Mouse (Mus musculus) CH12.LX (cell line): ENCODE data around the gene Prim2. TPM values are rescaled to one million over a fixed set of nuclear protein-coding genes. Genes with fewer than 3 reads are reported as not detected.

ENCODE experiments used
- DNase-seq: peaks from one replicate; pipeline ENCODE4 v3.0.0-alpha.2; 2013; ENCODE audit errors: extremely low read depth
- H3K27ac ChIP-seq: 2 replicates; pipeline ENCODE4 v1.5.1; 2012; ENCODE audit warnings: low read depth, mild to moderate bottlenecking, control low read depth, moderate library complexity; ENCODE audit not compliant: insufficient read depth
- H3K27me3 ChIP-seq: replicated peaks from 2 replicates; pipeline ENCODE3; 2012; ENCODE audit warnings: inconsistent platforms
- H3K36me3 ChIP-seq, 2 experiments: replicated peaks in 1 of 2; 2 replicates each; pipeline versions ENCODE3 to v1.6.1; 2012; ENCODE audit warnings: inconsistent platforms in 1 of 2, low read length in 1 of 2, mild to moderate bottlenecking in 1 of 2, mixed read lengths in 1 of 2, moderate library complexity in 1 of 2; ENCODE audit not compliant: control insufficient read depth in 1 of 2, insufficient read depth in 1 of 2
- H3K4me1 ChIP-seq, 2 experiments: 2 replicates each; pipeline ENCODE4 v1.6.1; 2012; ENCODE audit warnings: inconsistent platforms in 1 of 2, moderate library complexity in 1 of 2; ENCODE audit not compliant: insufficient read depth in 2 of 2, control insufficient read depth in 1 of 2
- H3K4me2 ChIP-seq: 2 replicates; pipeline ENCODE4 v1.6.1; 2012; ENCODE audit warnings: low read depth, mild to moderate bottlenecking, control low read depth; ENCODE audit not compliant: poor library complexity, insufficient read depth, severe bottlenecking
- H3K4me3 ChIP-seq, 3 experiments: fragments of 150-350 bp in 1 of 3; sonication (generic) in 1 of 3; replicated peaks in 1 of 3; 2 replicates each; pipeline versions ENCODE3 to v1.5.1; 2011 to 2012; ENCODE audit warnings: low read depth in 2 of 3, low read length in 2 of 3, mild to moderate bottlenecking in 2 of 3, moderate library complexity in 2 of 3, control low read depth in 1 of 3, improper control_type of control experiment in 1 of 3, inconsistent platforms in 1 of 3, mixed read lengths in 1 of 3; ENCODE audit not compliant: poor library complexity in 1 of 3
- H3K79me2 ChIP-seq: replicated peaks from 2 replicates; pipeline ENCODE4 v1.6.1; 2012; ENCODE audit warnings: mild to moderate bottlenecking, moderate library complexity; ENCODE audit not compliant: control insufficient read depth, poor library complexity, insufficient read depth, severe bottlenecking; ENCODE audit errors: extremely low read depth
- H3K9ac ChIP-seq: 2 replicates; pipeline ENCODE4 v1.6.1; 2012; ENCODE audit warnings: low read depth, mild to moderate bottlenecking, control low read depth, moderate library complexity; ENCODE audit not compliant: insufficient read depth
- H3K9me3 ChIP-seq: replicated peaks from 2 replicates; pipeline ENCODE3; 2012; ENCODE audit warnings: low read length, inconsistent platforms, mixed read lengths
- BHLHE40 ChIP-seq: IDR thresholded peaks from 2 replicates; pipeline ENCODE4 v1.6.1; 2011; ENCODE audit warnings: mild to moderate bottlenecking, low read depth, low read length, improper control_type of control experiment
- CHD1 ChIP-seq: IDR thresholded peaks from 2 replicates; pipeline ENCODE4 v1.6.1; 2012; ENCODE audit warnings: low read depth, low read length, improper control_type of control experiment, inconsistent platforms
- CTCF ChIP-seq, 2 experiments: IDR thresholded peaks in 1 of 2; conservative IDR thresholded peaks in 1 of 2; 2 replicates each; pipeline ENCODE4 v1.5.1; 2011 to 2012; ENCODE audit warnings: low read depth in 2 of 2, low read length in 2 of 2, improper control_type of control experiment in 1 of 2, inconsistent platforms in 1 of 2, mild to moderate bottlenecking in 1 of 2, moderate library complexity in 1 of 2
- GABPA ChIP-seq: IDR thresholded peaks from 2 replicates; pipeline ENCODE4 v1.6.1; 2012; ENCODE audit warnings: low read depth, low read length, improper control_type of control experiment, inconsistent platforms; ENCODE audit not compliant: insufficient replicate concordance
- KAT2A ChIP-seq: IDR thresholded peaks from 2 replicates; pipeline ENCODE4 v1.6.1; 2012; ENCODE audit warnings: low read length, improper control_type of control experiment, inconsistent platforms; ENCODE audit not compliant: insufficient replicate concordance
- MAFK ChIP-seq: IDR thresholded peaks from 2 replicates; pipeline ENCODE4 v1.6.1; 2011; ENCODE audit warnings: low read length, improper control_type of control experiment; ENCODE audit not compliant: insufficient replicate concordance
- MAX ChIP-seq: IDR thresholded peaks from 2 replicates; pipeline ENCODE4 v1.6.1; 2011; ENCODE audit warnings: low read length, improper control_type of control experiment
- MXI1 ChIP-seq: IDR thresholded peaks from 2 replicates; pipeline ENCODE4 v1.6.1; 2011; ENCODE audit warnings: mild to moderate bottlenecking, low read depth, low read length, improper control_type of control experiment
- MYC ChIP-seq: IDR thresholded peaks from 2 replicates; pipeline ENCODE4 v1.6.1; 2011; ENCODE audit warnings: low read depth, mild to moderate bottlenecking, improper control_type of control experiment, low read length
- NRF1 ChIP-seq: IDR thresholded peaks from 2 replicates; pipeline ENCODE4 v1.6.1; 2014; ENCODE audit warnings: low read depth, mild to moderate bottlenecking, inconsistent platforms, low read length, improper control_type of control experiment, moderate library complexity
- PAX5 ChIP-seq: IDR thresholded peaks from 2 replicates; pipeline ENCODE4 v1.6.1; 2012; ENCODE audit warnings: low read length, inconsistent platforms, mixed read lengths
- POLR2A ChIP-seq: IDR thresholded peaks from 2 replicates; pipeline ENCODE4 v1.6.1; 2011; ENCODE audit warnings: low read depth, mild to moderate bottlenecking, improper control_type of control experiment, low read length
- POLR2AphosphoS2 ChIP-seq: IDR thresholded peaks from 2 replicates; pipeline ENCODE4 v1.6.1; 2011; ENCODE audit warnings: low read depth, low read length, improper control_type of control experiment
- RAD21 ChIP-seq: IDR thresholded peaks from 2 replicates; pipeline ENCODE4 v1.6.1; 2011; ENCODE audit warnings: low read depth, mild to moderate bottlenecking, low read length, improper control_type of control experiment, moderate library complexity
- RCOR1 ChIP-seq: conservative IDR thresholded peaks from 2 replicates; pipeline ENCODE4 v1.6.1; 2012; ENCODE audit warnings: low read depth, mild to moderate bottlenecking, inconsistent platforms, low read length, improper control_type of control experiment
- SMC3 ChIP-seq: IDR thresholded peaks from 2 replicates; pipeline ENCODE4 v1.6.1; 2011; ENCODE audit warnings: low read depth, low read length, improper control_type of control experiment
- TBP ChIP-seq: conservative IDR thresholded peaks from 2 replicates; pipeline ENCODE4 v1.6.1; 2011; ENCODE audit warnings: low read depth, low read length, improper control_type of control experiment
- USF2 ChIP-seq: conservative IDR thresholded peaks from 2 replicates; pipeline ENCODE4 v1.6.1; 2011; ENCODE audit warnings: low read depth, low read length, improper control_type of control experiment
- ZKSCAN1 ChIP-seq: IDR thresholded peaks from 2 replicates; pipeline ENCODE4 v1.6.1; 2012; ENCODE audit warnings: low read depth, inconsistent platforms, low read length, improper control_type of control experiment, borderline replicate concordance
- ZMIZ1 ChIP-seq: IDR thresholded peaks from 2 replicates; pipeline ENCODE4 v1.6.1; 2012; ENCODE audit warnings: low read depth, mild to moderate bottlenecking, inconsistent platforms, low read length, improper control_type of control experiment
- dilution Hi-C: fragments of 300-500 bp; cut with MboI; formaldehyde crosslinking; loops from 2 replicates; pipeline ENCODE4 v1.14.3; 2020; ENCODE audit warnings: low sequenced_read_pairs; ENCODE audit not compliant: extremely low pct_unique_long_range_greater_than_20kb, extremely low pct_ligation_motif_present
- in situ Hi-C: fragments of 300-500 bp; cut with MboI; formaldehyde crosslinking; loops from 3 replicates; pipeline ENCODE4 v1.14.3; 2019; ENCODE audit warnings: low sequenced_read_pairs, low pct_ligation_motif_present, low pct_unique_long_range_greater_than_20kb, mixed read lengths
- polyA plus RNA-seq: library from polyadenylated mRNA; unstranded; fragments of >175 nt; gene quantifications from 2 replicates; pipeline ENCODE4 v1.2.1, GENCODE M21; 2012; ENCODE audit warnings: low read depth; ENCODE audit not compliant: insufficient read length
- total RNA-seq, 2 experiments: library from RNA; depleted of rRNA; stranded (reverse); fragments of 300-350 nt in 1 of 2; fragments of >200 nt in 1 of 2; gene quantifications; 2 replicates each; pipeline ENCODE4 v1.2.3; 2012 to 2014

The Prim2 gene
- total and polyA plus RNA-seq, 3 experiments = 41.3 to 72.6 (median 51.7) TPM

GRCm38 (mm10) chr1:33578593-33578992, 91.0 kb downstream of the Prim2 start:
- Histone ChIP-seq H3K4me3 (no peak overlapping the region), H3K4me1 (peaks cover 2 to 20% of the 10 kb centered on the region in 2 experiments; a peak in 2 of 4 replicates), H3K9ac (no peak overlapping the region), H3K9me3 (no peaks in the 10 kb centered on the region), H3K79me2 (no peaks in the 10 kb centered on the region), H3K36me3 (peaks cover 0 to 22% of the 10 kb centered on the region in 2 experiments), H3K27me3 (no peaks in the 10 kb centered on the region), H3K27ac (no peak overlapping the region), H3K4me2 (no peak overlapping the region)
- in situ Hi-C loops (no loop called here), dilution Hi-C loops (no loop called here)
- DNase-seq = peak; percentile 40
- TF ChIP-seq MAFK (no peak), GABPA (no peak), ZMIZ1 (no peak), SMC3 (no peak), CHD1 (no peak)

- TF ChIP-seq ZKSCAN1 = no peak
- no peak for TF ChIP-seq SMC3
- no peak for TF ChIP-seq CTCF (conservative IDR thresholded peaks at IDR 0.05 in 1 of 2, IDR thresholded peaks at IDR 0.05 in 1 of 2; ENCODE audit: low read depth in 2 of 2, low read length in 2 of 2)
- TF ChIP-seq TBP = no peak
- TF ChIP-seq MYC = no peak
- TF ChIP-seq POLR2A = no peak
- TF ChIP-seq PAX5 = no peak
- TF ChIP-seq MXI1 = no peak
- TF ChIP-seq USF2 = no peak
- no peak for TF ChIP-seq MAFK
- no peak for TF ChIP-seq BHLHE40
- no peak for TF ChIP-seq ZMIZ1
- no peak for DNase-seq
- H3K27me3 ChIP-seq = no peaks in the 10 kb centered on the region
- no peak overlapping the region for H3K4me3 ChIP-seq
- no peaks in the 10 kb centered on the region for H3K9me3 ChIP-seq
- H3K36me3 ChIP-seq = peaks cover 0 to 24% of the 10 kb centered on the region in 2 experiments
- H3K27ac ChIP-seq = no peak overlapping the region
- H3K9ac ChIP-seq = no peak overlapping the region
- dilution Hi-C loops = no loop called here
- H3K4me1 ChIP-seq = peaks cover 0 to 23% of the 10 kb centered on the region in 2 experiments; a peak in 2 of 4 replicates
- in situ Hi-C loops = no loop called here
- no peak overlapping the region for H3K4me2 ChIP-seq
- 0 out of 2 replicates have a peak, but pooled peaks cover 2% of the 10 kb centered on the region for H3K79me2 ChIP-seq
Observed at GRCm38 (mm10) chr1:33574459-33574858, 95.1 kb downstream of the Prim2 start.

GRCm38 (mm10) chr1:33565764-33566401, 103.7 kb downstream of the Prim2 start:
- peak; percentile 68 for DNase-seq
- dilution Hi-C loops (no loop called here), in situ Hi-C loops (no loop called here)
- Histone ChIP-seq H3K4me1 (peaks cover 0 to 23% of the 10 kb centered on the region in 2 experiments; a peak in 2 of 4 replicates), H3K4me3 (no peak overlapping the region), H3K4me2 (no peak overlapping the region), H3K27ac (no peak overlapping the region), H3K9me3 (no peaks in the 10 kb centered on the region), H3K79me2 (no peaks in the 10 kb centered on the region), H3K9ac (no peak overlapping the region), H3K27me3 (no peaks in the 10 kb centered on the region), H3K36me3 (peaks cover 0 to 6% of the 10 kb centered on the region in 2 experiments)
- TF ChIP-seq POLR2AphosphoS2 (no peak), NRF1 (no peak), RCOR1 (no peak), KAT2A (no peak), RAD21 (peak; percentile 63), CTCF (conservative IDR thresholded peaks at IDR 0.05 in 1 of 2, IDR thresholded peaks at IDR 0.05 in 1 of 2; ENCODE audit: low read depth in 2 of 2, low read length in 2 of 2) (peak; percentile 28 to 99; a peak in 3 of 4 replicates), SMC3 (peak; percentile 82), ZKSCAN1 (no peak), MAX (no peak)
